Mouse (Mus musculus) bone marrow, adult 2 months (tissue): ENCODE measurements around the gene Shmt1. TPM values are rescaled to one million over a fixed set of nuclear protein-coding genes. Genes with fewer than 3 reads are reported as not detected.

Experiments
- H3K27ac ChIP-seq: fragments of 200-500 bp; 2 replicates; pipeline ENCODE4 v1.5.1; 2012; ENCODE audit warnings: low read depth, mild to moderate bottlenecking, control low read depth, inconsistent platforms, low read length; ENCODE audit not compliant: control insufficient read depth, poor library complexity, insufficient read depth
- H3K4me1 ChIP-seq: fragments of 200-500 bp; 2 replicates; pipeline ENCODE4 v1.6.1; 2011; ENCODE audit warnings: low read length; ENCODE audit not compliant: control insufficient read depth, insufficient read depth
- H3K4me3 ChIP-seq: fragments of 200-500 bp; replicated peaks from 2 replicates; pipeline ENCODE3; 2011; ENCODE audit warnings: mild to moderate bottlenecking, low read depth, low read length, control low read depth; ENCODE audit not compliant: control insufficient read depth
- CTCF ChIP-seq: fragments of 200-500 bp; IDR thresholded peaks from 2 replicates; pipeline ENCODE4 v1.5.1; 2011; ENCODE audit warnings: low read length, control low read depth; ENCODE audit not compliant: control insufficient read depth, insufficient read depth
- POLR2A ChIP-seq: fragments of 200-500 bp; IDR thresholded peaks from 2 replicates; pipeline ENCODE4 v1.6.1; 2011; ENCODE audit warnings: low read depth, mild to moderate bottlenecking, control low read depth, low read length, borderline replicate concordance; ENCODE audit not compliant: control insufficient read depth
- WGBS: fragments of 180-500 bp; shearing (Covaris S2); methylation state at CpG from one replicate; pipeline ENCODE4 v1.1.7; 2018; 5-methylcytosine and 5-hydroxymethylcytosine counted together
- polyA plus RNA-seq: library from polyadenylated mRNA; stranded (reverse); fragments of >200 nt; gene quantifications from 2 replicates; pipeline ENCODE4 v1.2.4, GENCODE M21; 2011; ENCODE audit warnings: low replicate concordance; ENCODE audit not compliant: missing spikeins, insufficient read depth, insufficient read length

The Shmt1 gene
- polyA plus RNA-seq, 1 experiment, result 34.2 TPM

DNA sequence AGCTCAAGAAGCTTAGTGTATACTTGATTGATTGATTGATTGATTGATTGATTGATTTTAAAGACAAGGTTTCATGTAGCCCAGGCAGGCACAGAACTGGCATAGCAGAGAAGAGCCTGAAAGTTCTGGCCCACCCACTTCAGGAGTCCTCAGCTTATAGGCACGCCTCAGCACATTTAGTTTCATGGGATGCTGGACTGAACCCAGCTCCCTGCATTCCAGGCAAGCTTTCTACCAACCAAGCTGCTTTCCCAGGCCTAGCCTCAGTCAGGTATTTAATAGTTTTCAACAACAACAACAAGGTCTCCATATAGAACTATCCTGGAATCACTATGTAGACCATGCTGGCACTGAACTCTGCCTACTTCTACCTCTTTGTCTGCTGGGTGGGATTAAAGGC is 2.0 kb downstream of the Shmt1 start:
- Histone ChIP-seq H3K27ac (no peak overlapping the region), H3K4me3 (no peak overlapping the region), H3K4me1 (no peaks in the 10 kb centered on the region; the same call in 1 of the 2 replicates)
- 51% methylated on average over 1 of the region's 1 CpGs for WGBS
- TF ChIP-seq POLR2A, result no peak
- TF ChIP-seq CTCF, result no peak

DNA sequence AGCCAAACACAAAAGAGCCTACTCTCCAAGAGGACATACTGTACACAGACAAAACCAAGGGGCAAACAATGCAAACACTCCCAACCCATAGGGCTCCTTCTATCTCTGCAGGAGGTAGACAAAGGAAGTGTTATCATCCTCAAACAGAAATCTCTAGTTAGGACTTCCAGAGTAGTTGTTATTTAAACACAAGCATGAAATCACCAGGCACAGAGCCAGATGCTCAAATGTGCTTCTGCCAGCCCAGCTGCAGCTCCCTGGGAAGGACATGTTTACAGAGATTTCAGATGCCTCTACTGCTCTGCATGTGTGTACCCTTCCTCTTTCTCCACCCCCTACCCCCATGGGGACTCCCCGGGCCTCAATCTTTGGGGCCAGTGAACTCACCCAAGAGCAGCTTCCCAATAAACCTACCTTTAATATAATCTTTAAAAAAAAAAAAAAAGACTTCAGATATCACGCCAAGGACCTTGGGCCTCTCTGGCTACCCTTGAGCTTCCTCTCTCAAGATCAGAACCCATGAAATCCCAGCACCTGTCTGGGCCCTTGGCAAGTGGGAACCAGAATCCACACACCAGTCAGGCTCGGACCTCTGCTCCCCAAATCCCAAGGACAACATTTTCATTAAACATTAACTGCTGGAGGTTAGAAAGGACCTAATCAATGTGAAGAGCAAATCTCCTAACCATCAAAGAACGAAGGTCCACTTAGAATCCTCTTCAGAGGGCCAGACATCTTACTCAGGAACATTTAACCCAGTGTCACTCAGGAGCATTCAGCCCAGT is 3.0 kb downstream of the Shmt1 start:
- no peak overlapping the region for H3K4me3 ChIP-seq
- no peaks in the 10 kb centered on the region; the same call in 1 of the 2 replicates for H3K4me1 ChIP-seq
- WGBS, result 66% methylated on average over 4 of the region's 4 CpGs
- H3K27ac ChIP-seq, result no peak overlapping the region
- TF ChIP-seq CTCF (no peak), POLR2A (no peak)

DNA sequence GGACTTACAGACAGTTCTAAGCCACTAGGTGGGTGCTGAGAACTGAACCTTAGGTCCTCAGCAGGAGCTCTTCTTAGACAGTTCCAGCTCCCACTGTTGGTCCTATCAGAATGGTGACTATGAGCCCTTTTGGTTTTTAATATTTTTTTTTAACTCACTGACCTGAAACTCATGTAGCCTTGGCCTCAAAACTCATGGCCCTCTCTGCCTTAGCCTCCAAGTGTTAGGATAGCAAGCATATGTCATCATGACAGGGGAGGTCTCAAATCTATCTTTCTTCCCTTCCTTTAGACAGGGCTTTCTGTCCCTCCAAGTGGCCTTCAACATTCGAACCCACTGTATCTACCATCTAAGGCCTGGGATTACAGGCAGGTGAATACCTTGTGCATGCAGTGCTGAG is 10.6 kb downstream of the Shmt1 start:
- WGBS, result 77% methylated on average over 1 of the region's 1 CpGs
- no peak overlapping the region for H3K4me3 ChIP-seq
- H3K27ac ChIP-seq, result no peak overlapping the region
- H3K4me1 ChIP-seq, result no peaks in the 10 kb centered on the region; the same call in 1 of the 2 replicates
- no peak for TF ChIP-seq POLR2A
- no peak for TF ChIP-seq CTCF

DNA sequence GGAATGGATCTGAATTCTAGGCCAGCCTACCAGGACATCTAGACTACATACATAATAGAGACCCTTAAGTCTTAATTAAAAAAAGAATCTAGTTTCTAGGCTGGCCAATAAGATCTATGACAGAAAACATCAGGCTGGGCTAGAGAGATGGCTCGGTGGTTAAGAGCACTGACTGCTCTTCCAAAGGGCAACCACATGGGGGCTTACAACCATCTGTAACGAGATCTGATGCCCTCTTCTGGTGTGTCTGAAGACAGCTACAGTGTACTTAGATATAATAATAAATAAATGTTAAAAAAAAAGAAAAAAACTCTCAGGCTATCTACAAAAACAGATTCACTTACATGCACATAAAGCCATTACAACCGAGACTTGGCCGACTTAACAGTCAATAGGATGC is 11.5 kb downstream of the Shmt1 start:
- no peak overlapping the region for H3K4me3 ChIP-seq
- no peaks in the 10 kb centered on the region; the same call in 1 of the 2 replicates for H3K4me1 ChIP-seq
- 82% methylated on average over 4 of the region's 4 CpGs for WGBS
- TF ChIP-seq CTCF, result no peak
- TF ChIP-seq POLR2A, result no peak
- no peak overlapping the region for H3K27ac ChIP-seq

DNA sequence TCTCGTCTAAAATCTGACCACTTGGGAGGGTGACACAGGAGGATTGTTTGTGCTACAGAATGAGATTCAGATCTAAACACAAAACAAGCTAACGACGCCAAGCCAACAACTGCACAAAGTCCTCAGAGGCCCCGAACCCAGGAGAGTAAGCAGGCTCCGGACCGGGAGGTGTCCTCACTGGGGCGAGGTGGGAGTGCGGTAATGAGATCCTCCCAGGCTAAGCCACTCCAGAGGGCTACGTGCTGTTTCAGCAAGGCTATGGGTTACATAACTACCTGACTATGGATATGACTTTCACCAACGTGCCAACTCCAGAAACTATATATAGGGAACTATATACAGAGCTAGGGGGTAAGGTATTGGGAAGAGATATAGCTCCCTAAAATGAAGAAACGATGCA is 15.2 kb downstream of the Shmt1 start:
- Histone ChIP-seq H3K4me1 (no peaks in the 10 kb centered on the region), H3K27ac (no peak overlapping the region), H3K4me3 (no peak overlapping the region)
- WGBS, result 83% methylated on average over 11 of the region's 11 CpGs
- no peak for TF ChIP-seq CTCF
- TF ChIP-seq POLR2A, result no peak

DNA sequence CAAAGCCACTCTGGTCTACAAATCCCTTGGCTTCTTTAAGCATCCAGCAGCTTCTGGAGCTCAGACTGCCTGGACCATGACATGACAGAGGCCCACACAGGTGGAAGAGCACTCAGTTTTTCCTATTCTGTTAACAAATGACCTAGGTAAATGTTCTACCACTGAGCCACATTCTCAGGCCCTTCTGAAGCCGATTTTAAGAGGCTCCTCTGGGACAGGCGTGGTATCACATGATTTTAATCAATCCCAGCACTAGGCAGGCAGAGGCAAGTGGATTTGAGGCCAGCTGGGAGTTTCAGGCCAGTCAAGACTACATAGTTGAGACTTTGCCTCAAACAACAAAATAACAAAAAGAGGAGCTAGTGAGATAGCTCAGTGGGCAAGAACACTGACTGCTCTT is 21.0 kb downstream of the Shmt1 start:
- 74% methylated on average over 2 of the region's 2 CpGs for WGBS
- TF ChIP-seq CTCF, result no peak
- TF ChIP-seq POLR2A, result no peak
- no peak overlapping the region for H3K27ac ChIP-seq
- H3K4me3 ChIP-seq, result no peak overlapping the region
- no peaks in the 10 kb centered on the region for H3K4me1 ChIP-seq

DNA sequence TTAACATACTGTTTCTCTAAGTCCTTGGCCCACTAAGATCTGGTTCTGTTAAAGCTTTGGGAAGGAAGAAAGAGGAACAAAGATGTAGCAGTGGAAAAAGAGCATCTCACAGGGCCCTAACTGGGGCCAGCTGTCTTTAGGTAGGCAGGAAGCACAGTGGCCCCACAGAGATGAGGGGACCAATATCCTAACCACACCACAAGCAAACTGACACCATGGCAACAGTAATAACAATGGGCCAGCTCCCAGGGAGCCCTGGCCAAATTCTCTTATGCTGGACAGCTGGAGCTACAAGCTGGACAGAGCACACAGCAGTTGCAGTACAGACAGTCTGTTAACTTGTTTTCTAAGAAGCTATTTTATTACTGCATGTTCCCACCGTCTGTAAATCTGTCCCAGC is 23.9 kb downstream of the Shmt1 start:
- Histone ChIP-seq H3K4me1 (peaks cover 6% of the 10 kb centered on the region; the same call in 1 of the 2 replicates), H3K27ac (no peak overlapping the region), H3K4me3 (no peak overlapping the region)
- WGBS, result 43% methylated on average over 1 of the region's 1 CpGs
- TF ChIP-seq POLR2A, result no peak
- no peak for TF ChIP-seq CTCF

DNA sequence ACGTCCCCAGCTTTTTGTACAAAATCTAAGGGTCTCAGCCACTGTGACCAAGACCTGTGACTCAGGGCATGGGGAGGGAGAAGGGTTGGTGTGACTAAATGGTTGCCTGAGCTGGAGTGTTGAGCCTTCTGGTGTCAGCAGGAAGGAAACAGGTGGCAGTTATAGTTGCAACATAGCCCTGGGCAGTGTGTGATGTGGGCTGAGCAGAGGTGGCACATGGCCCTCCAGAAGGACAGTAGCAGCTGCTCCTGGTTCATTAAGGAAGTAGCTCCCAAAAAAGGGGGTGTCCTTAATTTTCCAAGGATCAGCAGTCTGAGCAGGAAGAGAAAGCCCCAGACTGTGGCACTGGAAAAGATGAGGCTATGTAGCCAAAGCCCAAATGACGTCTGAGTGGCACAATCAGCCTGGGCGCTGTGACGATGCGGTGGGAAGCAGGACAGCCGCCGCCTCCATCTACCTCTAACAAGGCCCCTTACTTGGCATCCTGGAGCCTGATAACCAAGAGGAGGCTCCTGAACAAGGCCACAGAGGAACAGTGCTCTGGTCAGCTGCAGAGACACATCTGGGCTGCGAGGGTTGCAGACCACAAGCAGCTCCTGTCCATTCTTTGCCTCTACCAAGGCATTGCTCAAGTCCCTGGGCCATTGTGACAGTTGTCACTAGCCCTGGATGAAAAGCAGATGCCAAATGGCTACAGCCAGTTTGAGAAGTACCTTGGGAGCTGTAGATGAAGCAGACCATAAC is 27.2 kb downstream of the Shmt1 start:
- no peak for TF ChIP-seq POLR2A
- no peak for TF ChIP-seq CTCF
- H3K4me1 ChIP-seq, result peaks cover 14% of the 10 kb centered on the region
- H3K27ac ChIP-seq, result peak overlapping the region; percentile 52
- 47% methylated on average over 8 of the region's 8 CpGs for WGBS
- no peak overlapping the region for H3K4me3 ChIP-seq
